Mouse (Mus musculus): Measurements from ENCODE around the gene Fam169b. TPM values are rescaled to one million over a fixed set of nuclear protein-coding genes. Genes with fewer than 3 reads are reported as not detected.
"Not testable (repeated sequence)": the region's sequence is repeated elsewhere in the genome, so short reads cannot be mapped to it uniquely, and the experiment has no call there.

Gene Fam169b
- polyA plus RNA-seq, 1 experiment from 2014 or later, result 0.42 TPM

DNA sequence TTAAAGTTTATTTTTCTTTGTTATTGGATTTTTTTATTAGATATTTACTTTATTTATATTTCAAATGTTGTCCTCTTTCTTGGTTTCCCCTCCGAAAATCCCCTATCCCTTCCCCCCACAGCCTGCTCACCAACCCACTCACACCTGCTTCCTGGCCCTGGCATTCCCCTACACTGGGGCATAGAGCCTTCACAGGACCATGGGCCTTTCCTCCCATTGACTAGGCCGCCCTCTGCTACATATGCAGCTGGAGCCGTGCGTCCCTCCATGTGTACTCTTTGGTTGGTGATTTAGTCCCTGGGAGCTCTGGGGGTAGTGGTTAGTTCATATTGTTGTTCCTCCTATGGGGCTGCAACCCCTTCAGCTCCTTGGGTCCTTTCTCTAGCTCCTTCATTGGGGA, 14.4 kb downstream of the Fam169b start:
- not testable (repeated sequence) for H3K4me2 ChIP-seq (ENCODE audit: low read depth, low read length); H3K36me3 ChIP-seq (ENCODE audit: control insufficient read depth, insufficient read depth, low read length); H3K27ac ChIP-seq (ENCODE audit: low read length); ATAC-seq; H3K4me1 ChIP-seq (ENCODE audit: control insufficient read depth, insufficient read depth, low read length); H3K4me3 ChIP-seq (ENCODE audit: low read length); H3K9me3 ChIP-seq (ENCODE audit: control insufficient read depth, low read length); H3K27me3 ChIP-seq (replicated peaks; ENCODE audit: control insufficient read depth, insufficient read depth, low read length); H3K9ac ChIP-seq (ENCODE audit: low read depth, low read length)
- WGBS, result 90% methylated on average over 4 of the region's 4 CpGs

DNA sequence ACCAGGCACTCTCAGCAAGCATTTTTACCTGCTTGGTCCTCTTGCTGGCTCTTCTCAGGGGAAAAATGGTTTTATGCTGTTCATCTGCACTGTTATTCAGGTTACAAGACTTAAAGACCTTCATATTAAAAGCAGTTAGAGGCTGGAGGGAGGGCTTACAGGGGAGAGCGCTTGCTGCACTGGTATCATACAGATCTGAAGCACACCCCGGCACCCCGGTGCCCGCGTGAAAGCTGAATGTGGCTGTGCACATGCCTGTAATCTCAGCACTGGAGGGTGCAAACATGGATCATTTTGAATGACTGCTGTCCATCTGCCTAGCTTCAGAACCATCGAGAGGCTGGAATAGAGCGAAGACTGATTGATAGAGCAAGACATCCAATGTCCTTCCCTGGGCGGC, 15.4 kb downstream of the Fam169b start:
- no peaks in the 10 kb centered on the region for H3K27me3 ChIP-seq (replicated peaks; ENCODE audit: control insufficient read depth, insufficient read depth, low read length)
- WGBS, result 94% methylated on average over 8 of the region's 8 CpGs
- H3K4me2 ChIP-seq (ENCODE audit: low read depth, low read length), result no peak overlapping the region
- ATAC-seq, result no peak
- no peak overlapping the region for H3K27ac ChIP-seq (ENCODE audit: low read length)
- no peak overlapping the region for H3K4me3 ChIP-seq (ENCODE audit: low read length)
- no peaks in the 10 kb centered on the region for H3K9me3 ChIP-seq (ENCODE audit: control insufficient read depth, low read length)
- H3K9ac ChIP-seq (ENCODE audit: low read depth, low read length), result no peak overlapping the region
- H3K36me3 ChIP-seq (ENCODE audit: control insufficient read depth, insufficient read depth, low read length), result no peaks in the 10 kb centered on the region
- H3K4me1 ChIP-seq (ENCODE audit: control insufficient read depth, insufficient read depth, low read length), result no peaks in the 10 kb centered on the region

DNA sequence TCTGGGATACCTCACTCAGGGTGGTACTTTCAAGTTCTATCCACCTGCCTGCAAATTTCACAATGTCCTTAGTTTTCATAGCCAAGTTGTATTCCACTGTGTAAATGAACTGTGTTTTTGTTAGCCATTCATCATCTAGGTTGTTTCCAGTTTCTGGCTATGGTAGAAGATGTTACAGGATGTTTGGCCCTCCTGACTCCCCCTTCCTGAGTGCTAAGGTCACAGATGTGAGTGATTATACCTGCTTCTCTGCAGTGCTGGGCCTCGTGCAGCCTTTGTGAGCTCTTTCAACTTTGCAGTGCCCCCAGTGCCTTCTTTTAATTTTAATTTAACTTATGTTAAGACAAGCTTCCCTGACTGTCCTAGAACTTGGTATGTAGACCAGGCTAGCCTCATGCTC, 18.0 kb downstream of the Fam169b start:
- Histone ChIP-seq H3K4me2 (ENCODE audit: low read depth, low read length) (no peak overlapping the region), H3K27me3 (replicated peaks; ENCODE audit: control insufficient read depth, insufficient read depth, low read length) (no peaks in the 10 kb centered on the region), H3K36me3 (ENCODE audit: control insufficient read depth, insufficient read depth, low read length) (no peaks in the 10 kb centered on the region), H3K9me3 (ENCODE audit: control insufficient read depth, low read length) (no peaks in the 10 kb centered on the region), H3K4me1 (ENCODE audit: control insufficient read depth, insufficient read depth, low read length) (no peaks in the 10 kb centered on the region), H3K27ac (ENCODE audit: low read length) (no peak overlapping the region), H3K4me3 (ENCODE audit: low read length) (no peak overlapping the region), H3K9ac (ENCODE audit: low read depth, low read length) (no peak overlapping the region)
- ATAC-seq, result no peak
- 52% methylated on average over 1 of the region's 1 CpGs for WGBS

DNA sequence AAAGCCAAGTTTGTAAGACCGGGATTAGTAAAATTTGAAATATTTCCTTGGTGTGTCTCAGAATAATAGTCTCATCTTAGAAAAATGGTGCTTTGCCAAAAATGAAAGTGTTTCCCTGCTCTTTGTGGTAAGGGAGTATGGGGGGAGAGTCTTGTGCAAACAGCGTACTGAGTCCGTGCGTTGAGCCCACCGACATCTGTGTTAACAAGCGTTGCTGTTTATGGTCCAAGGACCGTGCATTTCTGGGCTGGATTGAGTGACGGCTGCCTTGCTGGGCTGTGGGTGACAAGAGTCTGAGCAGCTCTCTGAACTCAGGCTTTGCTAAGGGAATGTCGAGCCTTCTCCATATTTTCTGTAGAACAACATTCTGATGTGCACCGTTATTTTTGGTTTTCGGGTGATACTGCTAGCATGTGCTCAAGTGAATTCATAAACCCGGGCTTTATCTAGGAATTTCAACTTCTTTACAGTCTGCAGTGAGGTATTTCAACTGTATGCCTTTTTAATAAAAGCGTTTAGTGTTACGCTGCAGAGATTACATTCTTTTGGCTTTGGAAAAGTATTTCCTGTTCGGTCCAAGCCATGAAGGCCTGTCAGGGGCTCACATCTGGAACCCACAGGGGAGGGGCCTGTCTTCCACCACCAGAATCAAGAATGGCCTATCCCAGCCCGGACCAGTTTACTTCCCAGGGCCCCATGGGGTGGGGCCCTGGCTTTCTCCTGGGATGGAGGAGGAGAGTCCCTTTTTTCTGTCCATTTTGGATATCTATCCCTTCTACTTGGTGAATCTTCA, 20.6 kb downstream of the Fam169b start:
- Histone ChIP-seq H3K9me3 (ENCODE audit: control insufficient read depth, low read length) (no peaks in the 10 kb centered on the region), H3K9ac (ENCODE audit: low read depth, low read length) (no peak overlapping the region), H3K27me3 (replicated peaks; ENCODE audit: control insufficient read depth, insufficient read depth, low read length) (no peaks in the 10 kb centered on the region), H3K36me3 (ENCODE audit: control insufficient read depth, insufficient read depth, low read length) (no peaks in the 10 kb centered on the region), H3K4me2 (ENCODE audit: low read depth, low read length) (0 out of 2 replicates have a peak overlapping the region, but pooled peaks have one; percentile 8), H3K4me1 (ENCODE audit: control insufficient read depth, insufficient read depth, low read length) (no peaks in the 10 kb centered on the region), H3K4me3 (ENCODE audit: low read length) (no peak overlapping the region), H3K27ac (ENCODE audit: low read length) (peak overlapping the region; percentile 52; the same call in 1 of the 2 replicates)
- ATAC-seq, result peak; percentile 58; the same call in 1 of the 2 replicates
- WGBS, result 55% methylated on average over 16 of the region's 16 CpGs

DNA sequence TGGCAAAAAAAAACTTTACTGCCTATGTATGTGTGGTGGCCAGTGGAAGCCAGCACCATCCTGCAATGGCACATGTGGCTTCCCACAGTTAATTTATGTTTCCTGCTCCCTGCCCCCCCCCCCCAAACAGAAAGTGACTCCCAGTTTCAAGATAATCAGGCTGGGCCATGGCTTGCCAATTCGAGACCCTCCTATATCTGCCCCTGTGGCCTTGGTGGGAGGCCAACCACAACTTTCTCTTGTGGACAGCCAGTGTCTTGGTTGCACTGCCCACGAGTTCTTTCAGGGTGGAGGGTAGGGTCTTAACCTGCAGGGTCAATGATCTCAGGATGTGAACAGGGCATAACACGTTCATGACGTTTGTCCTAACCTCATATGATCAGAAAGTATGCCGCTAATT, 22.8 kb downstream of the Fam169b start:
- WGBS, result 87% methylated on average over 5 of the region's 5 CpGs

DNA sequence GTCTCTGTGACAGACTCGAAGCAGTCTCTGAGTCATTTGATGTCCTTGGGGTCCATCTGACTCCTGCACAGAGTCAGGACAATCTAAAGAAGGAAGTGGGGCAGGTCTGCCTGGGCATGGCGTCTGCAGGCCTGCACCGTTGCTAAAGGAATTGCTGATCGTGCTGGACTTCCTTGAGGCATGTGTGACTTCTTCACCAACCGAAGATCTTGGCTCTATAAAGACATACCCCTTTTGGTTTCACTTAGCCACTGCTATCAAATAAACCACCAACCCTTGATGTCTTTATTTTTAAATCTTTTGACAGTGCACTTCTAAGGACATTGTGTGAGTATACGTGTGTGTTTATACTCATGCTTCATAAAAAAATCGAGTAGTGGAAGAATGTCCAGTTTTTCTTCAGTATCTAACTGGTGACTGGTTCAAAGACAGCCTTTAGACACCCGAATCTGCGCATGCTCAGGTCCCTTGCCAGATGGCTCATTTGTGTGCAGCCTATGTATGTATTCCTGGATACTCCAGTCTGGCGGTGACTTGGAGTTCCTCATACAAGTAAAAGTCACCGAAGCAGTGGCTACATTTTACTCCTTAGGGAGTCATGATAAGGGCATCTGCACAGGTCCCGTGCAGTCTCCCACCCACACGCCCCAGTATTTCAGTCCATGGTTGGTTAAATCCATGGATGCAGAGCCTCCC, 24.9 kb downstream of the Fam169b start:
- 0 out of 2 replicates have a peak, but pooled peaks cover 2% of the 10 kb centered on the region for H3K4me1 ChIP-seq (ENCODE audit: control insufficient read depth, insufficient read depth, low read length)
- H3K27ac ChIP-seq (ENCODE audit: low read length), result no peak overlapping the region
- WGBS, result 82% methylated on average over 13 of the region's 13 CpGs
- H3K9ac ChIP-seq (ENCODE audit: low read depth, low read length), result no peak overlapping the region
- H3K4me2 ChIP-seq (ENCODE audit: low read depth, low read length), result no peak overlapping the region
- no peaks in the 10 kb centered on the region for H3K36me3 ChIP-seq (ENCODE audit: control insufficient read depth, insufficient read depth, low read length)
- no peak overlapping the region for H3K4me3 ChIP-seq (ENCODE audit: low read length)
- H3K9me3 ChIP-seq (ENCODE audit: control insufficient read depth, low read length), result no peaks in the 10 kb centered on the region
- ATAC-seq, result no peak
- no peaks in the 10 kb centered on the region for H3K27me3 ChIP-seq (replicated peaks; ENCODE audit: control insufficient read depth, insufficient read depth, low read length)

More for the DNA sequence above, 22.8 kb downstream of the Fam169b start:
- H3K4me1 ChIP-seq (ENCODE audit: control insufficient read depth, insufficient read depth, low read length), result no peaks in the 10 kb centered on the region
- H3K27ac ChIP-seq (ENCODE audit: low read length), result no peak overlapping the region
- H3K36me3 ChIP-seq (ENCODE audit: control insufficient read depth, insufficient read depth, low read length), result no peaks in the 10 kb centered on the region
- no peaks in the 10 kb centered on the region for H3K27me3 ChIP-seq (replicated peaks; ENCODE audit: control insufficient read depth, insufficient read depth, low read length)
- H3K4me3 ChIP-seq (ENCODE audit: low read length), result no peak overlapping the region
- no peak for ATAC-seq
- no peak overlapping the region for H3K4me2 ChIP-seq (ENCODE audit: low read depth, low read length)
- no peak overlapping the region for H3K9ac ChIP-seq (ENCODE audit: low read depth, low read length)
- no peaks in the 10 kb centered on the region for H3K9me3 ChIP-seq (ENCODE audit: control insufficient read depth, low read length)

DNA sequence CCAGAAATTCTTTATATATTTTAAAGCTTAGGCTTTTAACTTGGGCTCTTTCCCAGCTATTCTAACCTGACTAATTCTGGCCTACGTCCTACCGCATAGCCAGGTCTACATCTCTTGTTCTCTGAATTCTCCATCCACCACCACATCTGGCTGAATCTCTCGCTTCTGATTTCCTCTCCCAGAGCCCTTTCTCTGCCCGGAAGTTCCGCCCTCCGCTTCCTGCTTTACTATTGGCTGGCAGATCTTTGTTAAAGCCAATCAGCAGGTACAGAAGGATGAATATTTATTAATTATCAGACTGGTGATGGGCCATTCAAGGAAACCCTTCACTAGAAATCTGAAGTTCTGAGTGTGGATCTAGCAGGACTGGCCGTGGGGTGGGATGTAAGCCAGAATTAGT, 27.5 kb downstream of the Fam169b start:
- WGBS, result 74% methylated on average over 7 of the region's 7 CpGs
- H3K27ac ChIP-seq (ENCODE audit: low read length), result no peak overlapping the region
- no peak overlapping the region for H3K4me3 ChIP-seq (ENCODE audit: low read length)
- no peaks in the 10 kb centered on the region for H3K9me3 ChIP-seq (ENCODE audit: control insufficient read depth, low read length)
- no peaks in the 10 kb centered on the region for H3K36me3 ChIP-seq (ENCODE audit: control insufficient read depth, insufficient read depth, low read length)
- H3K4me1 ChIP-seq (ENCODE audit: control insufficient read depth, insufficient read depth, low read length), result 0 out of 2 replicates have a peak, but pooled peaks cover 2% of the 10 kb centered on the region
- no peaks in the 10 kb centered on the region for H3K27me3 ChIP-seq (replicated peaks; ENCODE audit: control insufficient read depth, insufficient read depth, low read length)
- no peak overlapping the region for H3K4me2 ChIP-seq (ENCODE audit: low read depth, low read length)
- no peak for ATAC-seq
- no peak overlapping the region for H3K9ac ChIP-seq (ENCODE audit: low read depth, low read length)

DNA sequence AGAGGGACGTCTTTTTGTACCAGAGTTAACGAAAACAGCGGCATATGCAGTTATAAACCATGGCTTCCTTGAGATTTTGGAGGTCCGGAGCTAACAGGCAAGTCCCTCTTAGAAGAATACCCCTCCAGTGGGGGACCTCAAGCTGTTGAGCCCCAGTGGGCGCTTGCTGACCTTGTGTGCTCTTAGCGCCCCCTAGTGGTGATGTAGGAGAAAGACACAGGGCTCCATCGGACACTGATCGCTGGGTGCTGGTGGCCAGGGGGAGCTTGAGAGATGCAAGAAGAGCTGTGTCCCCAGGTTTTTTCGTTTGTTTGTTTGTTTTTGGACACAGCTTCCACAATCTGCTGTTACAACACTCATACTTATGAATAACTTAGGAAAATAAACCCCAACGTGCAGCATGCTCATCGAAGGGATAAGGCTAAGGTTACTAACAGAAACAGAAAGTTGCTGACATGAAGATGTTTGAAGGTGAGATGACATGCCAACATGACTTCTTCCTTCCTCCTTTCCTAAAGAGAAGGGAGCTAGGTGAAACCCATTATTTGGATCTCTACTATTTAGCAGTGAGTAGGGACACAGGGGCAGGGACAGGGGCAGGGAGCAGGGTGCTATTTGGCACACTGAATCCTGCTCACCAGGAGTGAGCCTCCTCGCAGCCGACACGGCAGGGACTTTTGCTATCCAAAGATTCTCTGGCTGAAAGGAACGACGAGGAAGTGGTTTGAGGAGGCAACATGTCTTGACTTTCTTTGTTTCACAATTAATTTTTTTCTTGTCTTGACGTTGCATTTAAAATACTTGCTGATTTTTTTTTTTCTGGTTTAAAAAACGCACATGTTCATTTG, 29.2 kb downstream of the Fam169b start:
- peak overlapping the region; percentile 47 for H3K4me2 ChIP-seq (ENCODE audit: low read depth, low read length)
- 26% methylated on average over 18 of the region's 18 CpGs for WGBS
- no peak overlapping the region for H3K27ac ChIP-seq (ENCODE audit: low read length)
- H3K9ac ChIP-seq (ENCODE audit: low read depth, low read length), result peak overlapping the region; percentile 27; the same call in 1 of the 2 replicates
- no peaks in the 10 kb centered on the region for H3K27me3 ChIP-seq (replicated peaks; ENCODE audit: control insufficient read depth, insufficient read depth, low read length)
- H3K9me3 ChIP-seq (ENCODE audit: control insufficient read depth, low read length), result no peaks in the 10 kb centered on the region
- peak; percentile 80; the same call in 1 of the 2 replicates for ATAC-seq
- no peaks in the 10 kb centered on the region for H3K36me3 ChIP-seq (ENCODE audit: control insufficient read depth, insufficient read depth, low read length)
- peak overlapping the region; percentile 35 for H3K4me3 ChIP-seq (ENCODE audit: low read length)
- 0 out of 2 replicates have a peak, but pooled peaks cover 2% of the 10 kb centered on the region for H3K4me1 ChIP-seq (ENCODE audit: control insufficient read depth, insufficient read depth, low read length)

DNA sequence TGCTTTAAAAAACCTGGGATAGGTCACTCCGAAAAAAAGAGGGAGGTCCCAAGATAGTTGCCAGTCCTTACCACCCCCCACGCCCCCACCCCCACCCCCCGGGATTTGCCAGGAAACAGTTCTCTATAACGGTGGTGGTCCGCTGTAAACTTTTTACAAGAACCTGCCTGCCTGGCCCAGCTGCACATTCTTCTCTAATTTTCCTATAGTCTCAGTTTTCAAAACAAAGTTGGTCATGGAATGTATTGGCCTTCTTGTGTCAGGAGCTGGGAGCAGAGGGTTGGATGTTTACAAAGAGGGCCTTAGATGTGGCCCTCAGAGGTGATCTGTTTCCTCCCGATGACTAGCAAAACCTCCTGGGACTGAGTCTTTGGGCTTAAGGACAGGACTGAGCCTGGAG, 30.0 kb downstream of the Fam169b start:
- Histone ChIP-seq H3K9me3 (ENCODE audit: control insufficient read depth, low read length) (no peaks in the 10 kb centered on the region), H3K27me3 (replicated peaks; ENCODE audit: control insufficient read depth, insufficient read depth, low read length) (no peaks in the 10 kb centered on the region), H3K27ac (ENCODE audit: low read length) (no peak overlapping the region), H3K4me2 (ENCODE audit: low read depth, low read length) (no peak overlapping the region), H3K9ac (ENCODE audit: low read depth, low read length) (no peak overlapping the region), H3K4me3 (ENCODE audit: low read length) (no peak overlapping the region), H3K36me3 (ENCODE audit: control insufficient read depth, insufficient read depth, low read length) (no peaks in the 10 kb centered on the region), H3K4me1 (ENCODE audit: control insufficient read depth, insufficient read depth, low read length) (0 out of 2 replicates have a peak, but pooled peaks cover 2% of the 10 kb centered on the region)
- 44% methylated on average over 6 of the region's 6 CpGs for WGBS
- no peak for ATAC-seq

All from intestine, embryonic 16.5 days (tissue).